Mouse (Mus musculus) E14TG2a.4 (cell line): Measurements from ENCODE around the gene Sh3bp5.

Source experiments
- CTCF ChIP-seq: conservative IDR thresholded peaks from 2 replicates; pipeline ENCODE4 v1.5.1; 2014; ENCODE audit warnings: low read length
- POU5F1 ChIP-seq: IDR thresholded peaks from 2 replicates; pipeline ENCODE4 v1.6.1; 2014; ENCODE audit warnings: low read length, borderline replicate concordance

- TF ChIP-seq CTCF (no peak), POU5F1 (no peak)
Observed at GRCm38 (mm10) chr14:31336369-31337155, 99.3 kb downstream of the Sh3bp5 start, which contains the start of gene Capn7.
